Mouse (Mus musculus): ENCODE measurements around the gene Zfpl1.
"Not testable (repeated sequence)": the region's sequence is repeated elsewhere in the genome, so short reads cannot be mapped to it uniquely, and the experiment has no call there.

The Zfpl1 gene

DNA sequence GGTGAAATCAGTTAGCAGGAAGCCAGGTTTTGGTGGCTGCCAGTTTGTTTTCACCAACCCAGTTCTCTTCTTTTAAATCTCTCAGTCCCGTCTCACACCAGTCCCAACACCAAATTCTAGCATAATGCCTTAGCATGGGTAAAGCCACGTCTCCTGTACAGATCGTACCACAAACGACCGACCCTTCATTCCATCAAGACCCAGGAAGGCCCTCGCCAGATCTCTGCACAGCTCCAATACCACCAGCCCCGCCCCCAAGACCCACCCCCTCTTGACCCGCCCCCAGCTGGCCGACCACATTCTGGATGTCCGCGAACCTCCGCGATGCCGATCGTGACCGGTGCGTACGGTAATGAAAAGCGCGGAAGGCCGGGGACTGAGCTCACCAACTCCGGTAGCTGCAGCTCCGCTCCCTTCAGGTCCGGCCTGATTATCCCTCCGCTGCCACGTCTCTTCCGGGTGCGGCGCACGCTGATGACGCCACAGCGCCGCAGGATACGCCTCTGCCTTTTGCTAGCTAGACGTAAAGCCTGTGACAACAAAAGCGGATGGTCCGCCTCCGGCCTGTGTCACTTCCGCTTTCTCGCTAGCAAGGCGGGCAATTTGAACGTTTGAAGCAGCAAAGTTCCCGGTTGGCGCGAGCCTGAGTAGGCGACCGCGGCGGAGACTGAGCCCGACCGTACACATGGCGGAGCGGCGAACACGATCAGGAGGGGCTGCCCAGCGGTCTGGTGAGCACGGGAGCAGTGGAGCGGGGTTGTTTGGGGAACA is at the start of gene Zfpl1, which contains the start of gene Cdca5:
Zfpl1 (minus strand) TSS at position 479 of the 771 bp plus-strand sequence.
Cdca5 (plus strand) TSS at position 506 of the 771 bp plus-strand sequence.
- in situ Hi-C loops (cut with MboI; ENCODE audit: low pct_unique_long_range_greater_than_20kb in 1 of 2, low sequenced_read_pairs in 2 of 2, unreplicated experiment in 1 of 2) = no loop called here

DNA sequence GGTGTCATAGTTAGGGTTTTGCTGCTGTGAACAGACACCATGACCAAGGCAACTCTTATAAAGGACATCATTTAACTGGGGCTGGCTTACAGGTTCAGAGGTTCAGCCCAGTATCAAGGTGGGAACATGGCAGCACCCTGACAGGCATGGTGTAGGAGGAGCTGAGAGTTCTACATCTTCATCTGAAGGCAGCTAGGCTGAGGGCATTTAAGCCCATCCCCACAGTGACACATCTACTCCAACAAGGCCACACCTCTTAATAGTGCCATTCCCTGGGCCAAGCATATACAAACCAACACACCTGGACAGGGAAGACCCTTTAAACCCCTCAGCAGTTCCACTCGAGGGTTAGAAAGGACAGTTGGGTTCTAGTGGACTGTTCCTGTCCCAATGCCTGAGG is 48.4 kb upstream of the Zfpl1 start:
- in situ Hi-C loops (cut with MboI; ENCODE audit: low pct_unique_long_range_greater_than_20kb in 1 of 2, low sequenced_read_pairs in 2 of 2, unreplicated experiment in 1 of 2) = not testable (repeated sequence)

DNA sequence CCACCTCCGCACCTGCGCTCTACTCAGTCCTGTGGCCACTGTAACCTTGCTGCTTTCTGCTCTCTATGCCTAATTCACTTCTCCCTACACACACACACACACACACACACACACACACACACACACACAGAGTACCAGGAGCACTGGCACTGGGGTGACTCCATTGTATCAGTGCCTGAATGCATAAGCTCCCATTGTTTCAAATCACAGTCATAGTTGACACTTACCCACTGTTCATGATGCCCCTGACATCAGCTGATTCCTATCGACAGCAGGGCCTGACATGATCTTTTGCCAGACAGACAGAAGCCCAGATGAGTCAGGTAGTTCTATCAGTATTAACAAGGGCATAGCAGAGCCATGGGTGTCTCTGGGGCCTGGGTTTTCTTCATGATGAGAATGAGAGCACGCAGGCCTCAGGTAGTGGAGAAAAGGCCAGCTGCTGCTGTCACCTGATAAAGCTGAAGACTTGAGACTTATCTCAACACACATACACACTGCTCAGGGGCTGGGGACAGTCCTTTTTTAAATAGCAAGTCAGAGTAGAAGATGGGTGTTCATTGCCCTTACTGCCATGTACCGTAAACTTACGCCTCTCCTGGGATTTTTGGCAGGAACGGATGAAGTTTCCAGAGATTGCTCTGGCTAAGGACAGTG is 47.5 kb upstream of the Zfpl1 start:
- in situ Hi-C loops (cut with MboI; ENCODE audit: low pct_unique_long_range_greater_than_20kb in 1 of 2, low sequenced_read_pairs in 2 of 2, unreplicated experiment in 1 of 2) = no loop called here

DNA sequence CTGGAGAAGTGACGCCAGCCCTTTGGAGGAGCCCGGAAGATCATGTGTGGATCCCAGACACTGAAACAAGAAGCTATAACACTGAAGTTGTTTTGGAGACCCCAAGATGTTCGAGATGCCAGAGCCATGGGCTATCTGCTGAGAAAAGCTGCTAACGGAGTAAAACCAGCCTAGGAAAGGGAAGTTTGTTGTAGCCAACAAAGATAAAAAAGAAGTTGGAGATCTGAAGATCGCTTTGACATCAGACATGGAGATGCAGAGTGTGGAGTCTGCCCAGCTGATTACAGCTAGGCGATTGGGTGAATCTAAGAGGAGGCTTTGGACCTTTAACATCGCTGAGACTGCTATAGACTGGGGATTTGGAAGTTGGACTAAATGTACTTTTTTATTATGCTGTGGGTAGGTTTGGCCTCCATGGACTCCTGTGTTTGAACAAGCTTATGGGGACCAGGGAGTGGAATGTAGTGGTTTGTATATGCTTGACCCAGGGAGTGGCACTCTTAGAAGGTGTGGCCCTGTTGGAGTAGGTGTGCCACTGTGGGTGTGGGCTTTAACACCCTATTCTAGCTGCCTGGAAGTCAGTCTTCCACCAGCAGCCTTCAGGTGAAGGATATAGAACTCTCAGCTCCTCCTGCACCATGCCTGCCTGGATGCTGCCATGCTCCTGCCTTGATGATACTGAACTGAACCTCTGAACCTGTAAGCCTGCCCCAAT is 45.8 kb upstream of the Zfpl1 start:
- in situ Hi-C loops (cut with MboI; ENCODE audit: low pct_unique_long_range_greater_than_20kb in 1 of 2, low sequenced_read_pairs in 2 of 2, unreplicated experiment in 1 of 2) = not testable (repeated sequence)

DNA sequence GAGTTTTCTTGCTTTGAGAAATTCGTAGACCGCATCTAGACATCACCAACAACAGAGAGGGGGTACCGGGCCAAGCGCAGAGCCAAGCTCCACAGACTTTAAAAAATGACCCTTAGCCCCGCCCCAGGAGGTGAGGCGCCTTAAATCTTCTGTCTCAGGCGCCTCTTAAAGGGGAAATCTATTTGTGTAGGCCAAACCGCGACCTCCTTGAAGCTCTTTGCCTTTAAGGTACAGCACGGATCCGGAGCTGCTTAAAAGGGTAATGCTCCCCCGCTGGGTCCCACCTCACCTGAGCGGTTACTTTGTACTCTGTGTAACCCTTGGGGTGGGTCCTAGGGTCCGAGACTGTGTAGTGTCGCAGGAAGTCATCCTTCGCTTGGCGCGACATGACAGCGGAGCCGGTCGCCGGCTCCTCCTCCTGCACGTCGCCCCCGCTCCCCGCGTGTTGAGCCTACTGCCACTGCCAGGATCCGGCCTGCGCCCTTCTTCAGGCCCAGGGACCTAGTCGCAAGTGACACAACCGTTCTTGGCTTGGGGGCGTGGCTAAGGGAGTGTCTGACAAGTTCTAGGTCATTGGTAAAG is 43.1 kb upstream of the Zfpl1 start, which contains the start of gene Snx15:
Snx15 (minus strand) TSS at position 545 of the 582 bp plus-strand sequence.
- in situ Hi-C loops (cut with MboI; ENCODE audit: low pct_unique_long_range_greater_than_20kb in 1 of 2, low sequenced_read_pairs in 2 of 2, unreplicated experiment in 1 of 2) = loop anchor here (5.0 to 10.0 kb wide), 3 partner anchors 91 to 166 kb away; partner anchors contain the start of genes Pola2 (in 2 of the 2) and Capn1 (in 1 of the 2)

DNA sequence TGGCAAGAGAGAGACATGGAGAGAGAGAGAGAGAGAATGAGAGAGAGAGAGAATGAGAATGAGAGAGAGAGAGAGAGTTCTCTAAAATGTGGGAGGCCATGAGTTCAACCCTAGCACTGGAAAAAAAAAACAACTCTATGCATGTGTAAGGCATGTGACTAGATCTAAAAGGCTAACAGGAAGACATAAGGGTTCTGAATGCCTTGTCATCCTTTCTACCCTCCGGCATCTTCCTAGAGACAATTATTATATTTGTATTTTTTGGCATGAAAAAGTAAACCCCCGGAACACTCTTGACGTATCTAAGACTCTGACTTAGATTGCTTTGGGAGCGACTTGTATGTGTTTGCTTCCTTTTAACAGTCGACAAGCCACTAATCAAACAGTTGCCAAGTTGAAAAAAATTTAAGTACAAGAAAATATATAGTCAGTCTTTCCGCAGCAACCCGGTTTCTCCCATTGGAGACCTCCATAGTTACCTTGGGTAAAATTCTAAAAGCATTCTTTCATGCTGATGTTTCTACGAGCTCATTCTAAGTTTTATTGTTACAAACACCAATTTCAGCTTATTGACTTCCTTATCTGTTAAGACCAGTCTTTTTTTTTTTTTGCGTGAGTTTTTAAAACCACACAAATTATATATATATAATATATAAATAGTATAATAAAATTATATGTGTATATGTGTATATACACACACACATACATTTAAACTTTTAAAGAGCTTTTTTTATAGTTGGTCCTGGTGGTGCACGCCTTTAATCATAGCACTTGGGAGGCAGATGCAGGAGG is 42.2 kb upstream of the Zfpl1 start:
- in situ Hi-C loops (cut with MboI; ENCODE audit: low pct_unique_long_range_greater_than_20kb in 1 of 2, low sequenced_read_pairs in 2 of 2, unreplicated experiment in 1 of 2) = loop anchor here (5.0 to 10.0 kb wide), 3 partner anchors 90 to 165 kb away; partner anchors contain the start of genes Pola2 (in 2 of the 2) and Capn1 (in 1 of the 2)

DNA sequence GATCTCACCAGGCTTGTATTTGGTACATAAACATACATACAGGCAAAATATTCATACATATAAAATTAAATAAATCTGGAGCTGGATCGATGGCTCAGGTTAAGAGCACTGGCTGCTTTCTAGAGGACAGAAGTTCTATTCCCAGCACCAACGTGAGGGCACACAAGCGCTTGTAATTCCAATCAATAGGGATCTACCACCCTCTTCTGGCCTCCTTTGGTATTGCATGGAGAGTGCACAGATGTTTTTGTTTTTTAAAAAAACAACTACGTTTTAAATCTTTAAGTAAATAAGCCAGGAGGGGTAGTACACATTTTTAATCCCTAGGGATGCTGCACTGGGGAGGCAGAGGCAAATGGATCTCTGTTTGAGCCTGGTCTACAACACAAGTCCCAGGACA is 41.5 kb upstream of the Zfpl1 start:
- in situ Hi-C loops (cut with MboI; ENCODE audit: low pct_unique_long_range_greater_than_20kb in 1 of 2, low sequenced_read_pairs in 2 of 2, unreplicated experiment in 1 of 2) = loop anchor here (5.0 to 10.0 kb wide), 3 partner anchors 89 to 164 kb away; partner anchors contain the start of genes Pola2 (in 2 of the 2) and Capn1 (in 1 of the 2)

DNA sequence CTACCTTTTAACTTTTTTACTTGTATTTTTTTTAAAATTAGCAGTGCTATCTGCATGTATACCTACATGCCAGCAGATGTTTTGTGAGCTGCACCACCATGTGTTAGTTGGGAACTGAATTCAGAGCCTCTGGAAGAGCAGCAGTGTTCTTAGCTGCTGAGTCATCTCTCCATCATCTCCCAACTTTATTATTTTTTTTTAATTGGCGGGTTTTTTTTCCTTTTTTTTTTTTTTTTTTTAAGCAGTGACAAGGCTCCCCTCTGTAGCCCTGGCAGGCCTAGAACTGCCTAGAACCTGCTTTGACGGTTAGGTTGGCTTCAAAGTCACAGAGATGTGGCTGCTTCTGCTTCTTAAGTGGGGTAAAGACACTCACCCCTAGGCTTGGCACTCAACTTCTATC is 40.1 kb upstream of the Zfpl1 start:
- in situ Hi-C loops (cut with MboI; ENCODE audit: low pct_unique_long_range_greater_than_20kb in 1 of 2, low sequenced_read_pairs in 2 of 2, unreplicated experiment in 1 of 2) = loop anchor here (5.0 to 10.0 kb wide), 3 partner anchors 88 to 163 kb away; partner anchors contain the start of genes Pola2 (in 2 of the 2) and Capn1 (in 1 of the 2)

DNA sequence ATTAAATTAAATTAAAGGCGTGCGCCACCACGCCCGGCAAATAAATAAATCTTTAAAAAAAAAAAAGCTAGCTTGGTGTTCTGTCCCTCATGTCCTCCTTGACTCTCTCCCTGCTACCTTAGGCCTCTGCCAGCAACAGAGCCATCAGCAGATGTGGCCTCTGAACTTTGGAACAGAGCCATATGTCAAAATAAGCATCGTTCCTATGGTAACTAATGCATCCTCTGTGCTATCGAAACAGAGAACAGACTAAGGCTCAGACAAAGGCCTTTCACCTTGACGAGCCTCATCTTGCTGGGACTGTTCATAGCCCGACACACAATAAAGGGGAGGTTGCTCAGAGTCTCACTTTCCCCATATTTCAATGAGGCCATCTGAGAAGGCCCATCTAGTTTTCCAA is 38.6 kb upstream of the Zfpl1 start:
- in situ Hi-C loops (cut with MboI; ENCODE audit: low pct_unique_long_range_greater_than_20kb in 1 of 2, low sequenced_read_pairs in 2 of 2, unreplicated experiment in 1 of 2) = loop anchor here in 1 of 2 experiments (10.0 kb wide), 1 partner anchor 109 kb away; the partner anchor contains the start of gene Capn1

DNA sequence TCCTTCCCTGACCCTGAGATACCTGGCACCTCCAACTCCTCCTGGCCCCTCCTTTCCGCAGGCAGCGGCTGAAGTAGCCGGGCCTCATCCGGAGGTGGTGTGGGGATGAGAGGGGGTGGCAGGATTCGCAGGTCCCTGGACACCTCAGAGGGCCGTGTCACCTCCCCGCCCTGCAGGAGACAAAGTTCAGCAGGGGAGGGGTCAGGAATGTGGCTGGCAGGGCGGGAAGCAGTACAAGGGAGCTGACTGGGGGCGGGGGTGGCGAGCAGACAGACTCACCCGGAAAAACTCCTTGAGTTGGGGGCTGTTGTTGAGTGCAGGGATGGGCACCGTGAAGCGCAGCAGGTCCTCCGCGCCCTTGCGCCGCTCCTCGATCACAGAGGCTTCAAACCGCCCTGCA is 37.0 kb upstream of the Zfpl1 start:
- in situ Hi-C loops (cut with MboI; ENCODE audit: low pct_unique_long_range_greater_than_20kb in 1 of 2, low sequenced_read_pairs in 2 of 2, unreplicated experiment in 1 of 2) = loop anchor here in 1 of 2 experiments (10.0 kb wide), 1 partner anchor 107 kb away; the partner anchor contains the start of gene Capn1

DNA sequence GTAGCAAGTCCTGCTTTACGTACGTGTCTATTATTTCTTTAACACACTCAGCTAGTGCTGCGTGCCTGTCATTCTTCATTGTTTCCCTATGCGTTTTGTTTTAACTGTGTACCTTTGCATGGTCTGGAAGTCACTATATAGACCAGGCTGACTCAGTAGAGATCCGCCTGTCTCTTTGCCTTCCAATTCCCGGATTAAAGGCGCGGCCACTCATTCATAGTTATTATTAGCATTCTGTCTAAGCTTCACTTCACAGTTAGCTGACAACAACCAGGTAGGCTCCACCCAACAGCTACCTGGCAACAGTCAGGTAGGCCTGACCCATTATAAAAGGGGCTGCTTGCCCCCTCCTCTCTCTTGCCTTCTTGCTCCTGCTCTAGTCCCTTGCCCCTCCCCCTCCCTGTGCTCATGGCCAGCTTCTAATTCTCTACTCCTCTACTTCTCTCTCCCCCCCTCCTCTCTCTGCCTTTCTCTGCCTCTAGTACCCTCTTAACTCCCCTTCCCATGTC is 34.0 kb upstream of the Zfpl1 start:
- in situ Hi-C loops (cut with MboI; ENCODE audit: low pct_unique_long_range_greater_than_20kb in 1 of 2, low sequenced_read_pairs in 2 of 2, unreplicated experiment in 1 of 2) = no loop called here

DNA sequence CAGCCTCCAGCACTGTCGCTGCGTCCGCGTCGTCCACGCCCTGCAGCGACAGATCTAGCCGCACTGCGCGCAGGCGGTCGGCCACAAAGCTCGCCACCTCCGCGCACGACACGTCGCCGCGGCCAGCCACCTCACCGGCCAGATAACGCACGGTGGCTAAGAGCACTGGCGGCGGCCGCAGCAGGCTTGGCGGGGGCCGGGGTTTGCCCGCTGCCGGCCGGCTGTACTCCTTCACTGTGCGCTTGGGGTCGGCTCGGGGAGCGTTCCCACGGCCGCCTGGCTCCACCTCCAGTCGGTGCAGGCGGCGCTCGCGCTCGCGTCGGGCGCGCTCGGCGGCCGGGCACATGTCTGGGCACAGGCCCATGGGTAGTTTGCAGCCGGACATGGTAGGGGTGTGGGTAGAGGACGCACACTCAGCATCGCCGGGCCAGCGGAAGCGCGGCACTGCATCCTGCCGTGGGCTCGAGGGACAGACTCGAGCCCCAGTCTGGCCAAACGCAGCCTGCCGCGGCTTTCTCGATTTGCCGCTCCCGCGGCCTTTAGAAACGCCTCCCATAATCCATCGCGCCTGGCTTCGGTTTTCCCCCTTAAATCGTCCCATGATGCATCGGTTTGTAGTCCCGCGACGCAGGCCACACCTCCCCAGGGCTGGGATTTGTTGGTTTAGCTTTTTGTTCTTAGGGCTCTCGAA is 33.4 kb upstream of the Zfpl1 start, which contains the start of gene Sac3d1:
Sac3d1 (minus strand) TSS at position 665 of the 691 bp plus-strand sequence.
- in situ Hi-C loops (cut with MboI; ENCODE audit: low pct_unique_long_range_greater_than_20kb in 1 of 2, low sequenced_read_pairs in 2 of 2, unreplicated experiment in 1 of 2) = no loop called here

DNA sequence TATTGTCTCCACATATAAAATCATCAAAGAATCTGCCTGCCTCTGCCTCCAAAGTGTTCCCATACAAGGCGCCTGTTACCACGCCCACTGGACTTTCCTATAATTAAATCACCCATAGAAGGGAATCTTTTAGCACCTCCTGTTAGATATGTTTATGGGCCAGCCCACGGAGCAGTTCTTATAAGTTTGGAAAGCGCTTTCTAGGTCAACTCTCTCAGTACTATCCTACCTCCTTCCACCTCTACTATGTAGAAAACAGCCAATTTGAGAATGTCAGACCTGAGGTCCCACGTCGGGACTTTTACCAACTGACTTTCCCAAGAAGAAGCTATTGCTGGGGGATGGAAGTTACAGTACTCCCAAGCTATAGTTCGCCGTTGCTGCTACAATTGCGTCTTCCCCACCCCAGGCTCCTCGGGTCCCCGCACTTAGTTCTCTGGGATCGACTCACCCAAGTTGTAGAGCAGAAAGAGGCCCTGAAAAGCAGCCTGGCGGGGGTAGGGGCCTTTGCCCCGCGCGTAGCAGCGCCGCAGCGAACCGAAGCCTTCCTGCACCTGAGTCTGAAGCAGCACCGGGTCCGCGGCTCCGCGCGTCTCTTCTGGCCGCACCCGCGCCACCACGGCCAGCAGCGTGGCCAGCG is 32.7 kb upstream of the Zfpl1 start:
- in situ Hi-C loops (cut with MboI; ENCODE audit: low pct_unique_long_range_greater_than_20kb in 1 of 2, low sequenced_read_pairs in 2 of 2, unreplicated experiment in 1 of 2) = no loop called here

DNA sequence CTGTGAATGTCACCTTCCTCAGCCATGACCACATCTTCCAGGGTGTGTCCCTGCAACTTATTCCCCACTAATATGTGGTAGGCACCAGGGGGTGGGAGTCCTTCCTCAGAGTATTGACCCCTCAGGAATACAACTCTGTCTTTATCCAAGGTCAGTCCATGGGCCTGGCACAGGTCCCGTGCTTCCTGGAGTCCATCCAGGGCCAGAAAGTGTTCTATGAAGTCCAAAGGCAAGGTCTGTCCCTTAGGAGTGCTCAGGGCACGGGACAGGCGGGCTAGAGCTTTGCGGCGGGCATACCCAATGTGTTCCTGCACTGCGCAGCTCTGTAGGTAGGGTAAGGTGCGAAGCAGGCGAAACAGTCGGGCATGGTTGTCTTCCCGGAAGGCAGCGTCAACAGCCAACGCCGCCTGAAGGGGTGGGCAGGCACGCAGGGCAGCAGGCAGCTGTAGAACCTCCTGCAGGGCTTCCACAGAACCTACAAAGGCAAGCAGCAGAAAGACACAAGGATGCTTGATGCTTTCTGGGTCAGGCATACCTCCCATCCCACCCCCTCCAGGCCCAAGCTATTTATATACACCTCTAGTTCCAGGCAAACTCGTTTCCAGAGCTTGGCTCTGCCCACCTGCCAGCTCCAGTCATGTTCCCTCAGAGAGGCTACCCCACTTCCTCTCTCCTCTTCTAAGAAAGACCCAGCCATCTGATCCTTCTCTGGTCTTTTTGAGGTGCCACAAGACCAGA is 31.5 kb upstream of the Zfpl1 start:
- in situ Hi-C loops (cut with MboI; ENCODE audit: low pct_unique_long_range_greater_than_20kb in 1 of 2, low sequenced_read_pairs in 2 of 2, unreplicated experiment in 1 of 2) = no loop called here

DNA sequence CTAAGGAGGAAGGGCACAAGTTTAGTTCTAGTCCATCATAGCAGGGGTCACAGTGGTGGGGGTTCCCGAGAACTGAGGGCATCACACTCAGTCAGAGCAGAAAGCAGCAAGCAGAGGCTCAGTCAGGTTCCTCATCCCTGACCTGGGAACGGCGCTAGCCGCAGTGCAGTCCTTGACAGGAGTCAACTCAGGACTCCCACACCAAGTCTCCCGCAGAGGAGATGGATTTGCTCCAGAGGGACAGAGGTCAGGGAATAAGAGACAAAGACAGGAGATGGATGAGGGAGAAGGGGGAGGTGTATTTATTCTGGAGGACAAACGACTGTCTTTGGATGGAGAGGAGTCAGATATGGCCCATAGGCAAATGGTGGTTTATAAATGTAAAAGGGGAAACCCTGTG is 28.4 kb upstream of the Zfpl1 start:
- in situ Hi-C loops (cut with MboI; ENCODE audit: low pct_unique_long_range_greater_than_20kb in 1 of 2, low sequenced_read_pairs in 2 of 2, unreplicated experiment in 1 of 2) = no loop called here

DNA sequence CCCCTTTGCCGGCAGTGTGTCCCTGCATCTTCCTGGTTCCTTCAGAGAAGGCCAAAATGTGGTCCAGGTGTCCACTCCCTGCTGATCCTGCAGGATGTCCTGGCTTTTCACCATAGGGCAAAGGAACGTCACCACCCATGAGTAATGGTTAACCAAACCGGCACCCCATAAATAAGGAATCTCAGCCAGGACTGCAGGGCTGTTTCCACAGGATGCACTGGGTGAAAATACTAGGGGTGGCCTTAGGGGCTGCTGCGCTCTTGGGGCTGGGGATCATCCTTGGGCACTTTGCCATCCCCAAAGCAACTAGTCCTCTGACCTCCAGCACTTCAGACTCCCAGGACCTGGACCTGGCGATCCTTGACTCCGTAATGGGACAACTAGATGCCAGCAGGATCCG is 20.8 kb upstream of the Zfpl1 start, which contains the start of gene Naaladl1:
Naaladl1 (plus strand) TSS at position 197 of the 400 bp plus-strand sequence.
- in situ Hi-C loops (cut with MboI; ENCODE audit: low pct_unique_long_range_greater_than_20kb in 1 of 2, low sequenced_read_pairs in 2 of 2, unreplicated experiment in 1 of 2) = no loop called here

Measured in mouse embryonic stem cell (cell line).